Mouse (Mus musculus): ENCODE measurements around the gene Wdr83.

The Wdr83 gene

GRCm38 (mm10) chr8:85076993-85077392 is 4.1 kb downstream of the Wdr83 start:
- peak; percentile 89 for DNase-seq (ENCODE audit: low read depth, low spot score)

- peak; percentile 40 for DNase-seq (ENCODE audit: low read depth, low spot score)
These were observed 5.1 kb downstream of the Wdr83 start for GRCm38 (mm10) chr8:85076001-85076400.

- DNase-seq (ENCODE audit: low read depth, low spot score) = no peak
These were observed 6.5 kb downstream of the Wdr83 start for GRCm38 (mm10) chr8:85074617-85075016.

- DNase-seq (ENCODE audit: low read depth, low spot score) = no peak
These were observed 6.9 kb downstream of the Wdr83 start for GRCm38 (mm10) chr8:85074167-85074566.

GRCm38 (mm10) chr8:85073041-85073612 is 8.0 kb downstream of the Wdr83 start:
- DNase-seq (ENCODE audit: low read depth, low spot score) = no peak

- no peak for DNase-seq (ENCODE audit: low read depth, low spot score)
These were observed 8.7 kb downstream of the Wdr83 start for GRCm38 (mm10) chr8:85072364-85072929.

- peak; percentile 90 for DNase-seq (ENCODE audit: low read depth, low spot score)
These were observed 9.4 kb downstream of the Wdr83 start, which contains the start of gene Dhps for GRCm38 (mm10) chr8:85071514-85072281. Gene Dhps (plus strand): TSS chr8:85071757.

- no peak for DNase-seq (ENCODE audit: low read depth, low spot score)
These were observed 10.1 kb downstream of the Wdr83 start for GRCm38 (mm10) chr8:85071041-85071440.

- no peak for DNase-seq (ENCODE audit: low read depth, low spot score)
These were observed 13.1 kb downstream of the Wdr83 start, which contains the start of gene Gm5741 for GRCm38 (mm10) chr8:85067982-85068381. Gene Gm5741 (minus strand): TSS chr8:85067982.

- DNase-seq (ENCODE audit: low read depth, low spot score) = no peak
These were observed 14.0 kb downstream of the Wdr83 start for GRCm38 (mm10) chr8:85067155-85067554.

- no peak for DNase-seq (ENCODE audit: low read depth, low spot score)
These were observed 15.9 kb downstream of the Wdr83 start for GRCm38 (mm10) chr8:85065213-85065612.

GRCm38 (mm10) chr8:85062603-85063002 is 18.5 kb downstream of the Wdr83 start:
- DNase-seq (ENCODE audit: low read depth, low spot score) = no peak

- peak; percentile 94 for DNase-seq (ENCODE audit: low read depth, low spot score)
These were observed 21.1 kb downstream of the Wdr83 start, which contains the start of gene Fbxw9 for GRCm38 (mm10) chr8:85059879-85060616. Gene Fbxw9 (plus strand): TSS chr8:85060055.

GRCm38 (mm10) chr8:85057367-85057766 is 23.7 kb downstream of the Wdr83 start:
- no peak for DNase-seq (ENCODE audit: low read depth, low spot score)

GRCm38 (mm10) chr8:85043619-85044018 is 37.5 kb downstream of the Wdr83 start:
- no peak for DNase-seq (ENCODE audit: low read depth, low spot score)

GRCm38 (mm10) chr8:85037681-85038531 is 43.2 kb downstream of the Wdr83 start:
- peak; percentile 32 for DNase-seq (ENCODE audit: low read depth, low spot score)

GRCm38 (mm10) chr8:85037366-85037680 is 43.8 kb downstream of the Wdr83 start:
- peak; percentile 78 for DNase-seq (ENCODE audit: low read depth, low spot score)

- DNase-seq (ENCODE audit: low read depth, low spot score) = peak; percentile 97
These were observed 44.3 kb downstream of the Wdr83 start, which contains the start of gene Tnpo2 for GRCm38 (mm10) chr8:85036718-85037365. Gene Tnpo2 (plus strand): TSS chr8:85036915.

GRCm38 (mm10) chr8:85036381-85036717 is 44.8 kb downstream of the Wdr83 start:
- no peak for DNase-seq (ENCODE audit: low read depth, low spot score)

- DNase-seq (ENCODE audit: low read depth, low spot score) = no peak
These were observed 45.3 kb downstream of the Wdr83 start for GRCm38 (mm10) chr8:85035728-85036310.
